Mouse (Mus musculus) heart, postnatal 4 days (tissue): Measurements from ENCODE around the gene Cyp39a1. TPM values are rescaled to one million over a fixed set of nuclear protein-coding genes. Genes with fewer than 3 reads are reported as not detected.

Source experiments
- DNase-seq: peaks from one replicate; pipeline ENCODE4 v3.0.0; 2021
- total RNA-seq, 2 experiments: library from RNA; stranded (reverse); gene quantifications; 2 replicates each; pipeline ENCODE4 v1.2.3; 2021

Cyp39a1 gene
- 10 to 100 TPM; 17.4 to 18.9 TPM for total RNA-seq

DNA sequence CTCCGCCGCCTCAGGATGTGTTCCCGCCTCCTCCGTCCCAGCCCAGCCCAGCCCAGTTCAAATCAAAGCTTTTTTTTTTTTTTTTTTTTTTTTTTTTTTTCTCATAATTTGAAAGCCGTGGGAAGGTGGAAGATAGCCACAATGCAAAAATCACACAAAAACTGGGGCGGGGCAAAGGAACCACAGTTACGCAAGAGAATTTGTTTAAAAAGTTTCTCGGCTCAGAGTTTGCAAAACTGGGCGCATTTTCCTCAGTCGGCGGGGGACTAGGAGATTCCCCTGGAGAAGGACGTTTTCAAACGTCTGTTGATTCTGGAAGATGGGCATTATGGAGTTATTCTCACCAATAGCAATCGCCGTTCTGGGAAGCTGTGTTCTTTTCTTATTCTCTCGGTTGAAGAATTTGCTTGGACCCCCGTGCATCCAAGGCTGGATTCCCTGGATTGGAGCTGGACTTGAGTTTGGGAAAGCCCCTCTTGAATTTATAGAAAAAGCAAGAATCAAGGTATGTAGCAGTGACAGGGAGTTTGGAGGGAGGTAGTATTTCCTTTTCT, at the start of gene Cyp39a1:
Gene Cyp39a1 (plus strand): TSS at position 136 of the 554 bp plus-strand sequence.
- no peak for DNase-seq

DNA sequence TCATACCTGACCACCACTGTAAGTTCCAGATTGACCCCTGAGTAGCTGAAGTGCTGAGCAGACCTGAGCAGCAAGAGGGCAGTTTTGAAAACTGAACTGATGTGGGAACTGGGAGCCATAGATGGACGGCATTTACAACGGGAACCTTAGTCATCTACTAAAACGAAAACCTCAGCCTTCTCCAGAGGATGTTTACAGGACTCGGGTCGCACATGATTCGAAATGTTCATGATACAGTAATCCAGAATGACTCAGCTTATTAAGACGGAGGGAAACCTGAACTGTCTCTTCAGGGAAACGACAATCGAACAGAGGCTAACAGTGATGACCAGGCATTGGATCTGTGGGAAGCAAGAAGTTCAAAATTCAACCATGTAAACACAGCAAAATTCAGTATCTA, 48.1 kb upstream of the Cyp39a1 start:
- no peak for DNase-seq

DNA sequence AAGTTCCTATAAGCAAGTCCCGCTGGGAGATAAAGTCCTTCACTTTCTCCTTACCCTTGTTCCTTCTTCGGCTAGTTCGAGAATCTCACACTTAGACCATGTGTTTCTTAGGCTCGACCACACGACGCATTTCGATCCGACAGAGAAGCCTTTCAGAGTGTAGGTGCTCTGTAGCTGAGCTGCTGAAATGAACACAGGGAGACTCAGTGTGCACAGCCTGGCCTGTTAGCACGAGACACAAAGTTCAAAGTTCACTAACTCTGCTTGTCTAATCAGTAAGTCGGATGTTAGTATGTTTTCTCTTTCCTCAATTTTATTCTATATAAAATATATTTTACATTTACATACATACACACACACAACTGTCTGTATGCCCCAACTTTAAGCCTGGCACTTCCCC, 45.1 kb upstream of the Cyp39a1 start:
- no peak for DNase-seq

DNA sequence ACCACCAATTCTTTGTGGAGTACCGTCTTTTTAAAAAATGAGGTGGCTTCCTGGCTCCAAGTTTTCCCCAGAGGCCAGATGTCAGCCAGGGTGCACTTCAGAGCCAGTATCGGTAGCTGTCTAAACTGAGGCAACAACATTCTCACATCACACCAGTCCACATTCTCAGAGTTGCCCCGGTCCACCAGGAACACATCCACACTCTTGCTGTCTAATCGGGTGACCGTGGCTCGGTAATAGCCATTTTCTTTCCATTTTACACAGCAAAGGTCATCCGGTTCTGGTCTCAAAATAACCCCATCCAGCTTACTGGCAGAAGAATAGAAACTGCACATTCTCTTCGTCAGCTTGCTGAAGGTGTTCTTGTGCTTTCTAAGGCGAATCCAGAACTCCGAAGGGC, 39.0 kb upstream of the Cyp39a1 start:
- DNase-seq: no peak

DNA sequence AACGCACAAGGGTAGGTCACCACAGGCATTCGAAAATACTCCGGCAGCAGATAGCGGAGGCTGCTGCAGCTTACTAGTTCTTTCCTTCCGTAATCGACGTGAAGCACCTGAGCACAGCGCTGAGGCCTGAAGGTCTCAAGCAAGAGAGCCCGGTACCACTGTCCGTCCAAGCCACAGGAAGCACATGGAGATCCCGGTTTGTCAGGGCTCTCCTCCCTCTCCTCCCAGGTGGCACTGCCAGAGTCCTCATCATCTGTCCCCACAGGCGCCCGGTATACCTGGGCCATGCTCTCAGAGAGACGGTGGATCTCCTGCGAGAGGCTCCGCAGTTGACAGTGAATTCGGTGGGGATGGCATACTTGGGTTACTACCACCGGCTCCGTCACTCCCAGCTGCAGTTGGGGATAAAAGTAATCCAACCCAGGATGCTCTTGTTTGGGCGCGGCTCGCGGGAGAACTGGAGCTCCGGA, 38.2 kb upstream of the Cyp39a1 start:
- DNase-seq: no peak

DNA sequence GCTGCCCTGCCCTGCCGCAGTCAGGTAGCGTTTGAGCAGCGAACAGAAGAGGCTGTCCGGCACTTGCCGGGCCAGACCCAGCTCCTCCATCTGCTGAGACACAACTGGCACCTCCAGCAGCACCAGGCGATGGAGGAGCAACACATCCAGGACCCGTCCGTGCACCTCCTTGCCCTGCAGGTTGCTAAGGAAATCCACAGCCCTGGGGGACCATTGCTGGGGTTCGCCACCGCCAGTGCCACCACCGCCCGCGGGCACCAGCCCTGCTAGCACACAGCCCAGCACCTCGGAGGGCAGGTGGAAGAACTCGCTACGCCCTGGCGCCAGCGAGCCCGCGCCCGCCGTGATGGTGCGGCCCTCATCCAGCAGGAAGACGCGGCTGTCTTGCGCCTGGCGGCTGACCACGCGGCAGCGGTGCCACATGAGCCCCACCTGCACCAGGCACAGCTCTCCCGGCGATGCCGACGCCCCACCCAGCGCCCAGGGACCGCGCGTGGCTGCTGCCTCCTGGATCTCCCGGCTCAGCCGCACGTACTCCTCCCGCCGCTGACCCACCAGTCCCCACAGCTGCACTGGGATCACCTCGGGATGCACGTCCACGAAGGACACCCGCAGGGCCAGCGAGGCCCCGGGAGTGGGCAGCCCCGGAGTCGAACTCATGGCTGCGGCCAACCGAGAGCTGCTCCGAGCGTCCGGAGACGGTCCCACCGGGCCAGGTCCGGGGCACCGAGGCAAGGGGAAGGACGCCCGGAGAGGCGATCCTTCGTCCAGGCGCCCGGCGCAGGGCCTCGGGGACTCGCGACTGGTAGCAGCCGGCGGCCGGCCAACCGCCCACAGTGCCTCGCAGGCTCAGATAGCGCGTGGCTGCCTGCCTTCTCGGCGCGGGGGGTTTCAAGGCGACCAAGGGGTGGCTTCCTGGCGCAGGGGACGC, 37.5 kb upstream of the Cyp39a1 start, which contains the start of gene Tdrd6:
Gene Tdrd6 (minus strand): TSS at position 804 of the 931 bp plus-strand sequence.
- DNase-seq: peak; percentile 17

DNA sequence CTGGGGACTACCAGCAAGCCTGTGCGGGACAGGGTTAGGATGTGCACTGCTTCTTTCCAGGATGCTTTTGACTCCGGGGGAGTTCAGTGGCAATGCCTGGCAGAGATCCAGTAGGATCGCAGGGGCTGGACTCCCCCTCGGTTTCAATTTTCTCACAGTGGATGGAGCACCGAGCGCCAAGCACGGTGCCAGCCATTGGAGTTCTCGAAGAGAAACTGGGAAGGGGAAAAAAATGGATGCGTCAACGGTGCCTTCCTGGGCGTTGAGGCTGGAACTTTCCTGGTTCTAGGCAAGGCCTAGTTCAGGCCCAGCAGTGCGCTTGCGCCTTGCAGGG, 36.8 kb upstream of the Cyp39a1 start:
- no peak for DNase-seq

DNA sequence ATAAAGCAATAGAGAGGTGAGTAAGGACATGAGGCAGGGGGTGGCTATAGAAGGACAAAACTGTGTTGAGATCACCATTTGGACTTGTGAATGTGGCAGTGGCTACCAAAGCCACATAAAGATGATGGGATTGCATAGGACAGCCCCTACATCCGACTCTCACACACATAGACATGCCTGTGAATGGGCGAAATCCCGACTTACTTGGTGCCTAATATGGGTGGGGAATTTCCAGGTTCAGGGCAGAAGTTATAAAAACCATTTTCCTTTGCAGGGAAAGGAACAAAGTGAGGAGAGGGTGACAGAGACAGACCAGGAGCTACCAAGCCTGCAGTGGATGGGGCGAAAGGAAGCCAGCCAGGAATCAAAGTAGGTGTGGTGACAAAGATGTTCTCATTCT, 30.1 kb upstream of the Cyp39a1 start:
- no peak for DNase-seq

DNA sequence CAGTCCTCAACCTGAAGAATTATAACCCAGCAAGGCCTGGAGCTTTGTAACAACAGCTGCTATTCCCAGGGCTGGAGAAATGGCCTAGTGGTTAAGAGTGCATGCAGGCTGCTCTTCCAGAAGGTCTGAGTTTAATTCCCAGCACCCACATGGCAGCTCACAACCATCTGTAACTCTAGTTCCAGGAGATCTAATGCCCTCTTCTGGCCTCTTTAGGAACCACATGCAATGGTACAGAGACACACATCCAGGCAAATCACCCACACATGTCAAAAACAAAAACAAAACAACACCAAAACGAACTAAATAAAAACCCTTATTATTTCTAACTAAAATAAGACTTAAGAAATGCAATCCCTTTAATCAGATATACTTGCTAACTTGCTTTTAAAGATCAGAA, 26.4 kb upstream of the Cyp39a1 start:
- no peak for DNase-seq

DNA sequence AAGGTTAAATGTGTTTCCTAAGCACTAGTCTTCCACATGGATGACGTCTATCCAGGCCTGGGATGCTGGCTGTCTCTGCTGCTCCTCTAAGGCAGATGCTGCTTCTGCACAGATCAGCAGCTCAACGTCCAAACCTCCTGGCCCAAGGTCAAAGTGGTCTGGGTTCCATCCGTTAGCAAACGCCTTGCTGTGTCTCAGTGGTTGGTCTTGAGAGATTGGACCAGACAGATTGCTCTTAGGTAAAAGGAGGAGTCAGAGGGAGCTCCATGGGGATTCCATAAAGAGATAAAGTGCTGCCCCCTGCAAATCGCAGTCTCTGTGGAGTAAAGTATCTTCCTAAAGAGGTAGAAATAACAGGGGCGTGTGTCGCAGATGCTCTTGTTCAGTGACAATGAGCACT, 24.0 kb upstream of the Cyp39a1 start:
- no peak for DNase-seq

DNA sequence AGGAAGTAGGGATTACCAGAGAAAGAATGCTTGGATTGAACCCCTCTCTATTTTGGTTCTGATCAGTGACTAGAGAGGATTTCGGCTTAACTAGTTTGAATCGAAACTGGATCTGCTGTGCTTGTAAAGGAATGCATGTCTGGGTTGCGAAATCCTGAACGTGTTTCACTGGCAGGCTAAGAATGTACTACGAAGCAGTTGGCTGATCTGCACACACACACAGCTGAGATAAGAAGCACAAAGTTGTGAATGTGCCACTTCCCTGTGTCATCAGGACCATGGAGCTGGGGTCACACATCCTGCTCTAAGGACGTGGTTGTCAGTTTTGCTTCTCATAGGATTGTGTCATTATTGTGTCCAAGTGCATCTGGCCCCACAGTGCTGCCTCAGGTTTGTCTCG, 22.9 kb upstream of the Cyp39a1 start:
- no peak for DNase-seq

DNA sequence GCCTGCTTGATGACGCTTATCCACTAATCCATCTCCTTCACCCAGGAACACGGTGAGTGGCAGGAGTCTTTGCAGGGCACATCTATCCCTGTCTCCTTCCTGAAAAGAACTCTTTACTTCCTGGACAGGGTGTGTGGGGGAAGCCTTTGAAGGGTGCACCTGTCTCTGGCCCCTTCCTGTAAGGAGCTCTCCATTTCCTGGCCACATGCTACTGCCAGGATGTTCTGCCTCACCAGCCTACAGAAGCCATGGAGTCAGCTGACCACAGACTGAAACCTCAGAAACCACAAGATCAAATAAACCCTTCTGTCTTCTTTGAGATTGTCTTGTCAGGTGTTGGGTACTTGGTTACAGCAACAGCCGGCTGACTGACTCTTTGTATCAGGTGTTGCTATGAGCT, 22.1 kb upstream of the Cyp39a1 start:
- DNase-seq: no peak

DNA sequence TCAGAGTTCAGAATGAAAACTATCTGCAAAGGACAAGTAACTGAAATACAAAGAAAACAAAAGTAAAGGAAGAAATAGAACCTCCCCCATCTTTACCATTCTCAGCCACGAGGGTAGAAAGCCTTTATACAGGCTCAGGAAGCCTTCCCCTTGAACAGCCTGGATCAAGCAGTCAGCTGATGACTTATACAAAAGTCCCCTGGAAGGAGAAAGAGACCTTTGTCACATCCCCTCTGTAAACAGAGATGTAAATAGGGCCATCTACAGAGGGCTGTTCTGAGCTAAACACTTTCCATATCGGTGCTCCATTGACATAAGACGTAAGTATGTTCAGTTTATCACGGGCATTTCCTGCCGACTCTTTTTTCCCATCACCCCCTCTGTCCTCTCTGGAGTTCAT, 20.3 kb upstream of the Cyp39a1 start:
- no peak for DNase-seq

DNA sequence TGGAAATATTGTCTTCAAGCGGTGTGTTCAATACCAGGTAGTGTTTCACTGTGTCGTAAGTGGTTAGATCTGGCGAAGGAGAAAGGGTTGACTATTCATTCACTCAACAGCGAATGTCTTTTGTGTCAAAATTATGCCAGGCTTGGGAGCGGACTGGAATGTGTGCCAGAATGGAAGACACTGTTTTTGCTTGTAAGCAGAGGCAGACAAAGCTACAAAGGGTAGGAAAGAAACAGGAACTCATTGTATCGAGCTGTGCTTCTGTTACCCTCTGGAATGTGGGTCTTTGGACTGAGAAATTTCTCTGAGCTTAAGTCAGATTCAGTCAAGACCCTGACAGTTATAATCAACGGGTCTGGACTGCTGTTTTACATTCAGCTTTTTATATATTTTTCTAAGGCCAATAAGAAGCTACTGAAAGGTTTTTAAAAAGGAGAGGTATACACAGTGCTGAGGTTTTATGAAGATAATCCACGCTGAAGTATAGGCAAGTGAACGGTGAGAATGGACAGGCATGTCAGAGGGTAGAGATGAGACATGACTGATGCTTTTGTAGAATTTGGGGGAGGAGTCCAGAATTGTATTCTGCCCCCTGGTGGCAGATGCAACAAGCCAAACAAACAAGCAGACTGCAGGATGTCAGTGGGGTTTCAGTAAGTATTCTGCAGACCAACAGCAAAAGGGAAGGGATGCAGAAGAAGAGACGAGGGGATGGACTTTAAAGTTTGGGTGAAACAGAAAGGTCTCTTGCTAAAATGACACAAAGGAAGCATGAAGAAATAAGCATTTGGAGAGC, 17.4 kb upstream of the Cyp39a1 start:
- DNase-seq: no peak

DNA sequence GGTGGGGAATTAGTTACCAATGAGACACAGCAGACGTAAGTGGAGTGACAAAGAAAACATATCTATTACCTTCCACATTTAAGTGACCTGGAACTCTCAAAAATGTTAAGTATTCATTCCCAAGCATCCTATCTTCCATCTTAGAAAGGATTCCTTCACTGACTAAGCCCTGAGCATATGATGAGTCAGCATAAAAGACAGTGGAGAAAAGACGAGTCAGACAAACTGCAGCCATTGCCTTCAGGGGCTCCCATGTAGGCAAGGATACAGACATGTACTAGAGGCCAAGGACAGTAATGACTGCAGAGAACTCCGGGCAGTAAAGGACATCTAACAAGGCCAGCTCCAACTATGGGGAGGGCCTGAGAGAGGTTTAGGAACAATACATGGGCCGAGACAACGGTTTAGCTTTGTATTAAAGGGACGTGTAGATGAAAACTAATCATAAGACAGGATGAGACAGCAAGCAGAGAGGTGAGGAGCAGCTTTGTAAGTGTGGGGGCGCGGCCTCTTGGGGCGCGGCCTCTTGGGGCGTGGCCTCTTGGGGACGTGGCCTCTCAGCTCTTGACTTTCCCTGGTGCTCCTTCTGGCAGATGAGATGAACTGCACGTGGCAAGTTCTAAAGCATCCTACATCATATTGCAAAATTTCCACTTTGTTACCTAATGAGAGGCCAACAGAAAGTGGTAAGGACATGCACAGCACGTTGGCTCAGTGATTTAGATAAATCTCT, 15.7 kb upstream of the Cyp39a1 start:
- no peak for DNase-seq

DNA sequence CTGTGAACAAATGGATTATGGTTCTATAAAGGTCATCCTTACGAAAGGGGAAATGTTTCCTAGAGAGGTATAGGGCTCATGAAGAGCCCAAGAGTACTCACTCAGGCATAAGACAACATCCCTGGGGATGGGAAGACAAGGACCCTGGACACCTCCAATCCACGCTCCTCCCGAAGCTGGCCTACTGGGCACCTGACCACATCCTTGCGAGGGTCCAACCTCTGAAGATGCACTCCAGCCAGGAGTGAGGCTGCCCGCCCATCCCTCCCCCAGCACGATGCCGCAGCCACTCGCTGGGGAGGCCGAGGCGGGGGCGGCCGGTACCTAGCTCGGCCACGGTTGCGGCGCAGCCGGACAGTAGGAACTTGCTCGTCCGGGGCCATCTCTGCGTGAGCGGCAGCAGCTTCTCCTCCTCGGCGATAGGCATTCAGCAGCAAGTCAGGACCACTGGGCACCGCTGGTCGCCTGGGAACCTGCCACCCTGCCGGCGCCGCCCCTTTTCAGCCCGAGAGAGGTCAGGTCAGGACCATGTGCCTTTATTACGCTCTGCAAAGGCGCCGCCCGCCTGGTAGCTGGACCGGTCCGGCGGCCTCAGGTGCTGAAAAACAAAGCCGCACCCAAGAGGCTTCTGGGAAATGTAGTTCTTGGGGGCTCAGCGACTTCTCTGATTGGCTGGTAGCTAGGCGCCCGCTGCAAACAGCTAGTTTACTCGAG, 492 bp upstream of the Cyp39a1 start, which contains the start of gene Slc25a27:
Gene Slc25a27 (minus strand): TSS at position 639 of the 714 bp plus-strand sequence.
- DNase-seq: peak; percentile 85

DNA sequence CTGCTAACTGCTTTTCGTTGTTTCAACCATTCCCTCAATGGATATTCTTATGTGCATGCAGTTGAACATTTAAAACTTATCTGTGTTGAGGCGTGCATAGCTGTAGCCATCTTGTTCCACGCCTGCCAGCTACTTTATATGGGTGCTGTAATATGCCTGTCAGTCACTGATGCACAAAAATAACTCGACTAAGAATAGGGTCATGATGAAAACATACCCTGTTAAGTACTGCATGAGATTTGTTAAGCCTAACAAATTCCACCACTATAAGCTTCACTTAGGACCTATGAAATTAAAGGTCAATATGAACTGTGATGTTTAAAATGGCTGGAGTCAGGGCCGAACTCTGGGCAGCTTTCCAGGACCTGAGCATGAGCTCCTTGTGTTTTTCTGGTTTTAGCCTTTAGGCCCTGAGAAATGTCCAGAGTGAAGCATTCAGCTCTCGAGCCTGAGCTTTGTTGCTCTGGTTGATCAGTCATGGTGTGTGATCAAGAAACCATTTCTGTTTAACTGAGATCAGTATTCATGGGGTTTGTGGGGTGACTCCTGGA, 2.0 kb downstream of the Cyp39a1 start:
- peak; percentile 26 for DNase-seq

DNA sequence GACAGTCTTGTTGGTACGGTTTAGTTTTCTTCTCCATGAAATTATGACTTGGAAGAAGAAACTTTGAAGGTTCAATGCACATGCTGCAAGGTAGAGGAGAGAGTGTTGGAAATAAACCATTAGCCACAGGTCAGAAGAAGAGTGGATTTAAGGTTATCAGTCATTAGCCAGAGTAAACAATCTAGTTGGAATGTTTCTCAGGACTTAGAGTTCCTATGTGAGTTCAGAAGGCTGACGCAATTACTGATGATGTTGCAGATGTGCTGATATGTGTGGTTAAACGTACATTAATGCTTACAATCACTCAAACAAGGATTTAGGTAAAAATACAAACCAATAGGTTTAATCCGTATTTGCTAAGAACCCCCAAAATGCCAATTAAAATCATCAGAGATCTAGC, 4.7 kb downstream of the Cyp39a1 start:
- DNase-seq: no peak

DNA sequence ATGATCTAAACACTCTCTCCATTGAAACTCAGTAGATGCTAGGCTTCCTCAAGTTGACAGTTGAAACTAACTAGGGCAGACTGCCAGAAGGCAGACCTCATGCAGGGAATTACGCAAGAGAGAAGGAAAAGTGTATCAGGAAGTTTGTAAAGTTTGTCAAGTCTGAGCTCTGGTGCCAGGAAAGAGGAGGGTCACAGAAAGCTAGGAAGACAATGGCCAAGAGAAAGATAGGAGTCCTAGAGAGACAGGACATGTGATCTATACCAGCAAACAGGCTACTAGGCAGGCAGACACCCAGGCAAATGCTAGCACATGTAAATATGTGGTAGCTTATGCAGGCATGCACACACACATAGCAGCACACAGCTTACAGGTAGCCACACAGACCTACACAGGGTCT, 8.0 kb downstream of the Cyp39a1 start:
- peak; percentile 17 for DNase-seq

DNA sequence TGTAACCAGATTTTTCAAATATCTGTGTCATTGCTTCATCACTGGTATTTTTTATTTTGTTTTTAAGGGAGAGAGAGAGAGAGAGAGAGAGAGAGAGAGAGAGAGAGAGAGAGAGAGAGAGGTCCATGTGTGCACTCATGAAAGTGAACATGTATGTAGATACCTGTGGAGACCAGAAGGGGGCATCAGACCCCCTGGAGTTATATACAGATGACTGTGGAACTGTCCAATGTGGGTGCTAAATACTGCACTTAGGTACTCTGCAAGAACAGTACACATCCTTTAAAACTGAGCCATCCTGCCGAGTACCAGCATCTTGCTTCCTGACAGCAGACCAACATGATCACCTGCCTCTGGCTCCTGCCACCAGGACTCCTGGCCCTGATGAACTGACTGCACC, 9.0 kb downstream of the Cyp39a1 start:
- DNase-seq: no peak

DNA sequence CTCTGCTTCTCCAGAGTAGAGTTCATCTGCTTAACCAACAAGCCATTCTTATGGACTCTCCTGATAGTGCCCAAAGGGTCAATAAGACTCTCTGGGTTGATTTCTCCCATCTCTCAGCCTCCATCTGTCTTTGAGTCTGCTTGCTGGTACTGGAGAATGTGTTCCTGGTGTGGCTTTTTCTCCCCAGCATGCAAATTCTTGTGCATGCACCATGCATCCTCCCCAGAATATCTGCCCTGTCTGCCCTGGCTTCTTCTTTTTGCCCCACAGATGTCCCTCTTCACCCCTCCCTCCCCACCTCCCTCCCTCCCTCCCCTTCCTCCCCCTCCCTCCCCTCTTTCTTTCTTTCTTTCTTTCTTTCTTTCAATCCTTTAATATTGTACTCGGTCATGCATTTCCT, 10.1 kb downstream of the Cyp39a1 start:
- DNase-seq: no peak
